Mouse (Mus musculus) A20 (cell line): ENCODE measurements at regions not wholly inside any gene's neighbourhood (a gene's known extent, or its start where the extent isn't known, plus 50 kb on each side); places are given as distances from the start of the nearest gene placed in this dataset.

Experiments used
- DNase-seq: peaks from one replicate; pipeline ENCODE4 v3.0.0-alpha.2; 2011; ENCODE audit warnings: low read depth, low spot score

GRCm38 (mm10) chr15:53399663-53400553 lies 484.8 kb upstream of the Gm7489 start:
- peak; percentile 83 for DNase-seq

GRCm38 (mm10) chr15:53400554-53400846 lies 484.2 kb upstream of the Gm7489 start:
- no peak for DNase-seq
